Mouse (Mus musculus): Measurements from ENCODE around the gene Golm1.

DNA sequence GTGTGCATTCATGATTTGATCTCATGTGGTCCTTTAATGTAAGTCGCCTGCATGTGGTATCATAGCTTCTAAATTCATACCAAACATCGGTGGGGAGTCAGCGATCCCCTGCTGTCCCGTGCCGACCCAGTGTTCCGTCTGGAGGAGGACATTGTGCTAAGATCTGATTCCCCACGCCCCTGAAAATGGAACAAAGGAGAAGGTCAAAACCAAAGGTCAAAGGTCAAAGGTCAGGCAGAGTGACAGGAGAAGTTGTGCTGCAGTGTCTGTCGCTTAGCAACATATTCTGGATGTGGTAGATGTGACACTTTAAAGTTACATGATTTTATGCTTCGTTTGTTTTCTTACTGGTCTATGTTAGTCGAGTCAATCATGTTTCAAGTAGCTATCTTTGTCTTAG, 15.9 kb upstream of the Golm1 start:
- TF ChIP-seq CTCF (IDR thresholded peaks at IDR 0.05; ENCODE audit: low read depth) (no peak), EP300 (IDR thresholded peaks at IDR 0.05; ENCODE audit: low read depth) (no peak)

Measured in liver, embryonic 14.5 days (tissue).